Mouse (Mus musculus) CH12.LX (cell line): ENCODE measurements at regions not wholly inside any gene's neighbourhood (a gene's known extent, or its start where the extent isn't known, plus 50 kb on each side); places are given as distances from the start of the nearest gene placed in this dataset.

Source experiments
- DNase-seq: peaks from one replicate; pipeline ENCODE4 v3.0.0-alpha.2; 2013; ENCODE audit errors: extremely low read depth
- H3K27ac ChIP-seq: 2 replicates; pipeline ENCODE4 v1.5.1; 2012; ENCODE audit warnings: low read depth, mild to moderate bottlenecking, control low read depth, moderate library complexity; ENCODE audit not compliant: insufficient read depth
- H3K27me3 ChIP-seq: replicated peaks from 2 replicates; pipeline ENCODE3; 2012; ENCODE audit warnings: inconsistent platforms
- H3K36me3 ChIP-seq, 2 experiments: replicated peaks in 1 of 2; 2 replicates each; pipeline versions ENCODE3 to v1.6.1; 2012; ENCODE audit warnings: inconsistent platforms in 1 of 2, low read length in 1 of 2, mild to moderate bottlenecking in 1 of 2, mixed read lengths in 1 of 2, moderate library complexity in 1 of 2; ENCODE audit not compliant: control insufficient read depth in 1 of 2, insufficient read depth in 1 of 2
- H3K4me1 ChIP-seq, 2 experiments: 2 replicates each; pipeline ENCODE4 v1.6.1; 2012; ENCODE audit warnings: inconsistent platforms in 1 of 2, moderate library complexity in 1 of 2; ENCODE audit not compliant: insufficient read depth in 2 of 2, control insufficient read depth in 1 of 2
- H3K4me2 ChIP-seq: 2 replicates; pipeline ENCODE4 v1.6.1; 2012; ENCODE audit warnings: low read depth, mild to moderate bottlenecking, control low read depth; ENCODE audit not compliant: poor library complexity, insufficient read depth, severe bottlenecking
- H3K4me3 ChIP-seq, 3 experiments: fragments of 150-350 bp in 1 of 3; sonication (generic) in 1 of 3; replicated peaks in 1 of 3; 2 replicates each; pipeline versions ENCODE3 to v1.5.1; 2011 to 2012; ENCODE audit warnings: low read depth in 2 of 3, low read length in 2 of 3, mild to moderate bottlenecking in 2 of 3, moderate library complexity in 2 of 3, control low read depth in 1 of 3, improper control_type of control experiment in 1 of 3, inconsistent platforms in 1 of 3, mixed read lengths in 1 of 3; ENCODE audit not compliant: poor library complexity in 1 of 3
- H3K79me2 ChIP-seq: replicated peaks from 2 replicates; pipeline ENCODE4 v1.6.1; 2012; ENCODE audit warnings: mild to moderate bottlenecking, moderate library complexity; ENCODE audit not compliant: control insufficient read depth, poor library complexity, insufficient read depth, severe bottlenecking; ENCODE audit errors: extremely low read depth
- H3K9ac ChIP-seq: 2 replicates; pipeline ENCODE4 v1.6.1; 2012; ENCODE audit warnings: low read depth, mild to moderate bottlenecking, control low read depth, moderate library complexity; ENCODE audit not compliant: insufficient read depth
- H3K9me3 ChIP-seq: replicated peaks from 2 replicates; pipeline ENCODE3; 2012; ENCODE audit warnings: low read length, inconsistent platforms, mixed read lengths
- CHD1 ChIP-seq: IDR thresholded peaks from 2 replicates; pipeline ENCODE4 v1.6.1; 2012; ENCODE audit warnings: low read depth, low read length, improper control_type of control experiment, inconsistent platforms
- CHD2 ChIP-seq: IDR thresholded peaks from 2 replicates; pipeline ENCODE4 v1.6.1; 2011; ENCODE audit warnings: low read length, improper control_type of control experiment
- CTCF ChIP-seq, 2 experiments: IDR thresholded peaks in 1 of 2; conservative IDR thresholded peaks in 1 of 2; 2 replicates each; pipeline ENCODE4 v1.5.1; 2011 to 2012; ENCODE audit warnings: low read depth in 2 of 2, low read length in 2 of 2, improper control_type of control experiment in 1 of 2, inconsistent platforms in 1 of 2, mild to moderate bottlenecking in 1 of 2, moderate library complexity in 1 of 2
- ELF1 ChIP-seq: IDR thresholded peaks from 2 replicates; pipeline ENCODE4 v1.6.1; 2014; ENCODE audit warnings: low read depth, mild to moderate bottlenecking, inconsistent platforms, low read length, improper control_type of control experiment
- EP300 ChIP-seq: IDR thresholded peaks from 2 replicates; pipeline ENCODE4 v1.6.1; 2011; ENCODE audit warnings: low read length, improper control_type of control experiment
- ETS1 ChIP-seq: conservative IDR thresholded peaks from 2 replicates; pipeline ENCODE4 v1.6.1; 2012; ENCODE audit warnings: low read depth, mild to moderate bottlenecking, inconsistent platforms, low read length, improper control_type of control experiment, moderate library complexity
- GABPA ChIP-seq: IDR thresholded peaks from 2 replicates; pipeline ENCODE4 v1.6.1; 2012; ENCODE audit warnings: low read depth, low read length, improper control_type of control experiment, inconsistent platforms; ENCODE audit not compliant: insufficient replicate concordance
- HCFC1 ChIP-seq: IDR thresholded peaks from 2 replicates; pipeline ENCODE4 v1.6.1; 2012; ENCODE audit warnings: low read depth, mild to moderate bottlenecking, inconsistent platforms, low read length, improper control_type of control experiment
- IRF4 ChIP-seq: IDR thresholded peaks from 2 replicates; pipeline ENCODE4 v1.6.1; 2014; ENCODE audit warnings: low read depth, mild to moderate bottlenecking, inconsistent platforms, low read length, improper control_type of control experiment
- JUND ChIP-seq: conservative IDR thresholded peaks from 2 replicates; pipeline ENCODE4 v1.6.1; 2011; ENCODE audit warnings: low read depth, low read length, improper control_type of control experiment
- KAT2A ChIP-seq: IDR thresholded peaks from 2 replicates; pipeline ENCODE4 v1.6.1; 2012; ENCODE audit warnings: low read length, improper control_type of control experiment, inconsistent platforms; ENCODE audit not compliant: insufficient replicate concordance
- MAFK ChIP-seq: IDR thresholded peaks from 2 replicates; pipeline ENCODE4 v1.6.1; 2011; ENCODE audit warnings: low read length, improper control_type of control experiment; ENCODE audit not compliant: insufficient replicate concordance
- MAZ ChIP-seq: IDR thresholded peaks from 2 replicates; pipeline ENCODE4 v1.6.1; 2012; ENCODE audit warnings: low read depth, mild to moderate bottlenecking, inconsistent platforms, low read length, improper control_type of control experiment, moderate library complexity
- MEF2A ChIP-seq: IDR thresholded peaks from 2 replicates; pipeline ENCODE4 v1.6.1; 2014; ENCODE audit warnings: low read depth, mild to moderate bottlenecking, inconsistent platforms, low read length, improper control_type of control experiment, borderline replicate concordance
- NELFE ChIP-seq: IDR thresholded peaks from 2 replicates; pipeline ENCODE4 v1.6.1; 2011; ENCODE audit warnings: low read depth, low read length, improper control_type of control experiment
- NRF1 ChIP-seq: IDR thresholded peaks from 2 replicates; pipeline ENCODE4 v1.6.1; 2014; ENCODE audit warnings: low read depth, mild to moderate bottlenecking, inconsistent platforms, low read length, improper control_type of control experiment, moderate library complexity
- PAX5 ChIP-seq: IDR thresholded peaks from 2 replicates; pipeline ENCODE4 v1.6.1; 2012; ENCODE audit warnings: low read length, inconsistent platforms, mixed read lengths
- POLR2AphosphoS2 ChIP-seq: IDR thresholded peaks from 2 replicates; pipeline ENCODE4 v1.6.1; 2011; ENCODE audit warnings: low read depth, low read length, improper control_type of control experiment
- RAD21 ChIP-seq: IDR thresholded peaks from 2 replicates; pipeline ENCODE4 v1.6.1; 2011; ENCODE audit warnings: low read depth, mild to moderate bottlenecking, low read length, improper control_type of control experiment, moderate library complexity
- RCOR1 ChIP-seq: conservative IDR thresholded peaks from 2 replicates; pipeline ENCODE4 v1.6.1; 2012; ENCODE audit warnings: low read depth, mild to moderate bottlenecking, inconsistent platforms, low read length, improper control_type of control experiment
- SMC3 ChIP-seq: IDR thresholded peaks from 2 replicates; pipeline ENCODE4 v1.6.1; 2011; ENCODE audit warnings: low read depth, low read length, improper control_type of control experiment
- TBP ChIP-seq: conservative IDR thresholded peaks from 2 replicates; pipeline ENCODE4 v1.6.1; 2011; ENCODE audit warnings: low read depth, low read length, improper control_type of control experiment
- UBTF ChIP-seq: IDR thresholded peaks from 2 replicates; pipeline ENCODE4 v1.6.1; 2012; ENCODE audit warnings: low read depth, mild to moderate bottlenecking, inconsistent platforms, low read length, improper control_type of control experiment, moderate library complexity
- USF1 ChIP-seq: IDR thresholded peaks from 2 replicates; pipeline ENCODE4 v1.6.1; 2014; ENCODE audit warnings: low read depth, mild to moderate bottlenecking, inconsistent platforms, low read length, improper control_type of control experiment
- ZC3H11A ChIP-seq: IDR thresholded peaks from 2 replicates; pipeline ENCODE4 v1.6.1; 2012; ENCODE audit warnings: low read depth, mild to moderate bottlenecking, inconsistent platforms, low read length, improper control_type of control experiment
- ZMIZ1 ChIP-seq: IDR thresholded peaks from 2 replicates; pipeline ENCODE4 v1.6.1; 2012; ENCODE audit warnings: low read depth, mild to moderate bottlenecking, inconsistent platforms, low read length, improper control_type of control experiment
- dilution Hi-C: fragments of 300-500 bp; cut with MboI; formaldehyde crosslinking; loops from 2 replicates; pipeline ENCODE4 v1.14.3; 2020; ENCODE audit warnings: low sequenced_read_pairs; ENCODE audit not compliant: extremely low pct_unique_long_range_greater_than_20kb, extremely low pct_ligation_motif_present
- in situ Hi-C: fragments of 300-500 bp; cut with MboI; formaldehyde crosslinking; loops from 3 replicates; pipeline ENCODE4 v1.14.3; 2019; ENCODE audit warnings: low sequenced_read_pairs, low pct_ligation_motif_present, low pct_unique_long_range_greater_than_20kb, mixed read lengths

DNA sequence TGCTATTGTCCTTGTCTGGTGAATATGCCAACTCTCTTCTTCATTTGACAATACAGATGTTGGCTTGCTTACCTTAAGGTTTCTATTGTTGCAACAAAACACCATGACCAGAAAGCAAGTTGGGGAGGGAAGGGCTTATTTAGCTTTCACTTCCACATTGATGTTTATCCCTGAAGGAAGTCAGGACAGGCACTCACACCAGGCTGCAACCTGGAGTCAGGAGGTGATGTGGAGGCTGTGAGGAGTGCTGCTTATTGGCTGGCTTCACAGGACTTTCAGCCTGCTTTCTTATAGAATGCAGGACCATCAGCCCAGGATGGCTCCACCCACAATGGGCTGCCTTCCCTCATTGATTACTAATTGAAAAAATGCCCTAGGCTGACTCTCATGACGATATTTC, 177.9 kb upstream of the Kif2a start:
- no peaks in the 10 kb centered on the region for H3K79me2 ChIP-seq
- no peak overlapping the region for H3K9ac ChIP-seq
- no peak overlapping the region for H3K4me2 ChIP-seq
- no peak overlapping the region for H3K27ac ChIP-seq
- in situ Hi-C loops, result no loop called here
- no peak for TF ChIP-seq JUND
- no peak for TF ChIP-seq CHD2
- no peak for TF ChIP-seq RCOR1
- TF ChIP-seq PAX5, result no peak
- no peak for TF ChIP-seq NRF1
- no peak for TF ChIP-seq CTCF (conservative IDR thresholded peaks at IDR 0.05 in 1 of 2, IDR thresholded peaks at IDR 0.05 in 1 of 2; ENCODE audit: low read depth in 2 of 2, low read length in 2 of 2)
- TF ChIP-seq IRF4, result no peak
- no peak for TF ChIP-seq ZMIZ1
- TF ChIP-seq, all 38 proteins: peak for 0
- dilution Hi-C loops, result no loop called here
- no peak overlapping the region for H3K4me3 ChIP-seq
- H3K4me1 ChIP-seq, result no peaks in the 10 kb centered on the region
- no peaks in the 10 kb centered on the region for H3K9me3 ChIP-seq
- H3K27me3 ChIP-seq, result no peaks in the 10 kb centered on the region
- H3K36me3 ChIP-seq, result no peaks in the 10 kb centered on the region
- no peak for DNase-seq

DNA sequence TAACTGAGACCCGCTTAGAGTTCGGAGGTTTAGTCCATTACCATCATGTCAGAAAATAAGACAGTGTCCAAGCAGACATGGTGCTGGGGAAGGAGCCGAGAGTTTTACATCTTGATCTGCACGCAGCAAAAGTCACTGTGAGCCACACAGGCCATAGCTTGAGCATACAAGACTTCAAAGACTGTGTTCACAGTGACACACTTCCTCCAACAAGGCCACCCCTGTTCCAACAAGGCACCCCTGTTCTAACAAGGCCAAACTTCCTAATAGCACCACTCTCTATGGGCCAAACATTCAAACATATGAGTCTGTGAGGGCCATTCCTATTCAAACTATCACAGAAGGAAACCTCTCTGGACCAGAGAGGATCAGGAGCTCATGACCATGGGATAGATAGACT, 171.5 kb upstream of the Kif2a start:
- Histone ChIP-seq H3K4me2 (no peak overlapping the region), H3K79me2 (no peaks in the 10 kb centered on the region), H3K9me3 (peaks cover 2% of the 10 kb centered on the region), H3K9ac (no peak overlapping the region), H3K27me3 (no peaks in the 10 kb centered on the region), H3K27ac (no peak overlapping the region), H3K4me1 (no peaks in the 10 kb centered on the region), H3K36me3 (no peaks in the 10 kb centered on the region), H3K4me3 (no peak overlapping the region)
- no peak for TF ChIP-seq RAD21
- TF ChIP-seq ETS1, result no peak
- no peak for TF ChIP-seq NELFE
- no peak for TF ChIP-seq MEF2A
- no peak for TF ChIP-seq SMC3
- no peak for TF ChIP-seq TBP
- TF ChIP-seq UBTF, result no peak
- TF ChIP-seq HCFC1, result no peak
- no peak for TF ChIP-seq USF1
- TF ChIP-seq POLR2AphosphoS2, result no peak
- no peak for TF ChIP-seq ELF1
- TF ChIP-seq MAFK, result no peak
- no peak for TF ChIP-seq KAT2A
- no peak for TF ChIP-seq EP300
- no peak for TF ChIP-seq GABPA
- no peak for TF ChIP-seq ZC3H11A
- no peak for TF ChIP-seq MAZ
- TF ChIP-seq CHD1, result no peak
- in situ Hi-C loops, result no loop called here
- dilution Hi-C loops, result no loop called here
- no peak for DNase-seq
